Comparison of ENCODE assay signal across 8 mouse cellular contexts in the genomic region with DNA sequence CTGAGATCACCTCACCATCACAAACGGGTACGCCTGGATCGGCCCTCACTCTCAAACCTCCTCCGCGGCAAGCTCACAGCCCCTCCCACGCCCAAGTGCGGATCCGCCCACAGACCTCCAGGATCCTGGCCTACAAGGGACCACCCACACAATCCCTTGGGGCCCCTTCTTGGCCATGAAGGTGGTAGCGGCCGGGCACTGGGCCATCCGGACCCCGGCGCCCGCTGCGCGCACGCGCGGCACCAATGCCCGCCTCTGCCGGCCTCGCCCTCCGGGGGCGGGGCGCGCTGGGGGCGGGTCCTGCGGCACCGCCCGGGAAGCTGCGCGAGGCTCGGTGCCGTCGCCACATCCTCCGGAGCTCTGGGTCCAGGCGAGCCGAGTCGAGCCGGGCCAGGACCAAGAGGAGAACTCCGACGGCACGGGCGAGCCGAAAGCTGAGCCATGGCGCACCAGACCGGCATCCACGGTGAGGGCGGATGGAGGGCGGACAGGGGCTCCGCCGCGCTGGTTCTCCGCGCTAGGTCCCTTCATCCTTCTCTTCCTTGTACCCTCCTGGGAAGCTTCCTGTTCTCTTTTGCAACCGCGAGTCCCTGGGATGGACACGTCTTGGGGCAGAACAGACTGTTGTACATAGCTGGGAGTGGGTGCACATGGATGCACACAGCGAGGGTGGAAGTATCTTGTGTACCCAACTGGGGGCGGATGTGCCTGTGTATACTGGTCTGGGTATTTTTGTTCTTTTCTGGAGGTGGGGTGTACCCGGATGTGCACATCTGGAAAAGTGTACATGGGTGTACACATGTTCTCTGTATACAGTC. TPM values are rescaled to one million over a fixed set of nuclear protein-coding genes. Genes with fewer than 3 reads are reported as not detected.
DNase-seq lines count a peak whose midpoint lies in the region; ATAC-seq and TF ChIP-seq lines count a peak whose summit lies in the region.

A gene (plus strand): TSS at position 290 of the 818 bp plus-strand sequence.

- H3K4me3 ChIP-seq in embryonic facial prominence, embryonic 13.5 days = peak within 1 kb of the TSS; percentile 64
- H3K4me3 ChIP-seq in heart, adult 2 months = peak within 1 kb of the TSS; percentile 82
- peak within 1 kb of the TSS; percentile 65 for H3K4me3 ChIP-seq in limb, embryonic 13.5 days
- peak within 1 kb of the TSS; percentile 74 for H3K4me3 ChIP-seq in midbrain, embryonic 16.5 days (ENCODE audit: low read depth, low read length)

- H3K36me3 ChIP-seq in embryonic facial prominence, embryonic 13.5 days = peaks cover 7% of the 10 kb centered on the region
- H3K36me3 ChIP-seq in heart, adult 2 months (ENCODE audit: control insufficient read depth, insufficient read depth, low read length) = no peaks in the 10 kb centered on the region
- peaks cover 9% of the 10 kb centered on the region for H3K36me3 ChIP-seq in limb, embryonic 13.5 days
- no peaks in the 10 kb centered on the region for H3K36me3 ChIP-seq in midbrain, embryonic 16.5 days (ENCODE audit: control insufficient read depth, insufficient read depth, low read length)

- peaks cover 5% of the 10 kb centered on the region for H3K79me2 ChIP-seq in heart, adult 2 months (replicated peaks; ENCODE audit: control insufficient read depth, insufficient read depth, low read length)

- H3K9me3 ChIP-seq in embryonic facial prominence, embryonic 13.5 days = no peaks in the 10 kb centered on the region
- H3K9me3 ChIP-seq in limb, embryonic 13.5 days = no peaks in the 10 kb centered on the region
- H3K9me3 ChIP-seq in midbrain, embryonic 16.5 days (replicated peaks; ENCODE audit: control insufficient read depth, low read length, poor library complexity, severe bottlenecking) = no peaks in the 10 kb centered on the region

- peaks cover 44% of the 10 kb centered on the region for H3K4me1 ChIP-seq in embryonic facial prominence, embryonic 13.5 days
- H3K4me1 ChIP-seq in heart, adult 2 months (ENCODE audit: control insufficient read depth, insufficient read depth, low read length) = peaks cover 19% of the 10 kb centered on the region
- H3K4me1 ChIP-seq in limb, embryonic 13.5 days = peaks cover 43% of the 10 kb centered on the region
- H3K4me1 ChIP-seq in midbrain, embryonic 16.5 days (ENCODE audit: control insufficient read depth, insufficient read depth, low read length) = peaks cover 34% of the 10 kb centered on the region

- peak; percentile 88 for ATAC-seq in embryonic facial prominence, embryonic 13.5 days (ENCODE audit: insufficient number of reproducible peaks, insufficient read depth, low FRiP score, low TSS enrichment, low read depth)
- peak; percentile 90 for ATAC-seq in limb, embryonic 13.5 days (ENCODE audit: low FRiP score, low read depth)
- ATAC-seq in midbrain, embryonic 16.5 days = peak; percentile 84

- peak within 1 kb of the TSS; percentile 66 for H3K27ac ChIP-seq in embryonic facial prominence, embryonic 13.5 days
- H3K27ac ChIP-seq in heart, adult 2 months = peak within 1 kb of the TSS; percentile 95
- peak within 1 kb of the TSS; percentile 74 for H3K27ac ChIP-seq in limb, embryonic 13.5 days
- H3K27ac ChIP-seq in midbrain, embryonic 16.5 days (ENCODE audit: low read length) = peak within 1 kb of the TSS; percentile 66

- TF ChIP-seq EP300 in heart, adult 2 months (IDR thresholded peaks at IDR 0.05; ENCODE audit: insufficient read depth, low read depth, low read length) = 0 out of 2 replicates have a peak, but pooled peaks have one; percentile 5

- 1% methylated on average over 61 of the region's 61 CpGs for WGBS in embryonic facial prominence, embryonic 13.5 days
- WGBS in heart, adult 2 months = 2% methylated on average over 39 of the region's 61 CpGs
- WGBS in limb, embryonic 13.5 days = 2% methylated on average over 60 of the region's 61 CpGs
- 2% methylated on average over 60 of the region's 61 CpGs for WGBS in midbrain, embryonic 16.5 days

- DNase-seq in 3134 (ENCODE audit: extremely low read depth, insufficient read length, low spot score) = peak; percentile 92
- DNase-seq in adrenal gland, postnatal 36 days = peak; percentile 94 to 97
- DNase-seq in heart, adult 2 months = peak; percentile 97 to 98
- DNase-seq in kidney, adult 8-10 months = peak; percentile 87 to 90
- peak; percentile 80 to 88 for DNase-seq in spleen, postnatal 10 days (ENCODE audit: low spot score in 2 of 2)

- no peak for TF ChIP-seq CTCF in heart, adult 2 months (IDR thresholded peaks at IDR 0.05)

- peak within 1 kb of the TSS; percentile 65 for H3K4me2 ChIP-seq in embryonic facial prominence, embryonic 13.5 days
- H3K4me2 ChIP-seq in limb, embryonic 13.5 days (replicated peaks) = peak within 1 kb of the TSS; percentile 70
- peak within 1 kb of the TSS; percentile 76 for H3K4me2 ChIP-seq in midbrain, embryonic 16.5 days (ENCODE audit: low read length)

- intact Hi-C loops in heart, adult 2 months (cut with DNase I) = loop anchor here (5.0 kb wide), 1 partner anchor 229 kb away; no protein-coding TSS in a partner anchor

- peak; percentile 77 for TF ChIP-seq POLR2A in heart, adult 2 months (IDR thresholded peaks at IDR 0.05; ENCODE audit: insufficient read depth, low read depth, low read length)

- peak within 1 kb of the TSS; percentile 77 for H3K9ac ChIP-seq in embryonic facial prominence, embryonic 13.5 days
- H3K9ac ChIP-seq in heart, adult 2 months (ENCODE audit: low read depth, low read length) = peak within 1 kb of the TSS; percentile 77
- peak within 1 kb of the TSS; percentile 80 for H3K9ac ChIP-seq in limb, embryonic 13.5 days
- H3K9ac ChIP-seq in midbrain, embryonic 16.5 days (ENCODE audit: low read depth, low read length) = peak within 1 kb of the TSS; percentile 87

- H3K27me3 ChIP-seq in embryonic facial prominence, embryonic 13.5 days = no peaks in the 10 kb centered on the region
- H3K27me3 ChIP-seq in heart, adult 2 months (ENCODE audit: control insufficient read depth, insufficient read depth, low read length) = no peaks in the 10 kb centered on the region
- no peaks in the 10 kb centered on the region for H3K27me3 ChIP-seq in limb, embryonic 13.5 days
- no peaks in the 10 kb centered on the region for H3K27me3 ChIP-seq in midbrain, embryonic 16.5 days (ENCODE audit: control insufficient read depth, insufficient read depth, low read depth, low read length)

RNA-seq across cellular contexts. Expression of the gene that starts here (rescaled TPM):
- total RNA-seq in adrenal gland, postnatal 36 days (2021) = 100 to 1,000 TPM in 1 of 2 experiments, 10 to 100 TPM in 1; 64.8 to 117 TPM
- polyA plus RNA-seq in embryonic facial prominence, embryonic 13.5 days (2015; fragmentation: Nextera tagmentation; extraction: Ambion mirVana) = 60.5 and 65.9 TPM in 2 replicates
- total RNA-seq in heart, adult 2 months (2021) = 100 to 1,000 TPM; 182 to 219 TPM
- polyA plus RNA-seq in heart, adult 2 months (2012; rRNA removed) = 251 and 268 TPM in 2 replicates
- polyA plus RNA-seq in limb, embryonic 13.5 days (2015; fragmentation: Nextera tagmentation; extraction: Ambion mirVana) = 59.1 and 63.6 TPM in 2 replicates
- polyA plus RNA-seq in midbrain, embryonic 16.5 days (2015; fragmentation: Nextera tagmentation; extraction: Ambion mirVana) = 49.5 and 52.1 TPM in 2 replicates

Comparison
In these comparisons a context has a peak if more than half of its experiments do, and no peak if none do; other contexts are left out.
1. Peak in every context shown above with its lines: DNase-seq, ATAC-seq, H3K4me3 ChIP-seq and H3K27ac ChIP-seq.